Mouse (Mus musculus) stomach, embryonic 14.5 days (tissue): ENCODE results near the gene Ece1. TPM values are rescaled to one million over a fixed set of nuclear protein-coding genes. Genes with fewer than 3 reads are reported as not detected.

ENCODE experiments used
- polyA plus RNA-seq: library from polyadenylated mRNA; unstranded; fragments of >200 nt; fragmentation: Nextera tagmentation; extraction: Ambion mirVana; gene quantifications from 2 replicates; pipeline ENCODE4 v1.2.1, GENCODE M21; 2014

Ece1 gene
- polyA plus RNA-seq, 1 experiment from 2014 or later: 80.6 TPM

Other genes starting within 250 kb of the Ece1 start
- 17.5 and 24.6 TPM in 2 replicates for gene Rap1gap, start 197.5 kb upstream of the Ece1 start, polyA plus RNA-seq
- gene Alpl, start 65.9 kb upstream of the Ece1 start, polyA plus RNA-seq: 21.9 and 24.9 TPM in 2 replicates
- gene Eif4g3, start 130.8 kb downstream of the Ece1 start, polyA plus RNA-seq: 43.1 and 43.3 TPM in 2 replicates